Mouse (Mus musculus) spleen, adult 2 months (tissue): ENCODE data around the gene Agfg1. TPM values are rescaled to one million over a fixed set of nuclear protein-coding genes. Genes with fewer than 3 reads are reported as not detected.
"Not testable (repeated sequence)": the region's sequence is repeated elsewhere in the genome, so short reads cannot be mapped to it uniquely, and the experiment has no call there.

Experiments used
- DNase-seq, 2 experiments: peaks; one replicate each; pipeline versions ENCODE4 v3.0.0 to v3.0.0-alpha.2; 2012 to 2021; ENCODE audit warnings: low spot score in 2 of 2, low read depth in 1 of 2
- H3K27ac ChIP-seq: fragments of 200-500 bp; 2 replicates; pipeline ENCODE4 v1.5.1; 2012; ENCODE audit warnings: low read length, inconsistent platforms; ENCODE audit not compliant: insufficient read depth
- H3K27me3 ChIP-seq: fragments of 200-500 bp; 2 replicates; pipeline ENCODE4 v1.6.1; 2012; ENCODE audit warnings: mild to moderate bottlenecking, moderate library complexity, low read length, inconsistent platforms; ENCODE audit not compliant: control insufficient read depth, insufficient read depth
- H3K36me3 ChIP-seq: fragments of 200-500 bp; 2 replicates; pipeline ENCODE4 v1.6.1; 2012; ENCODE audit warnings: mild to moderate bottlenecking, low read length, inconsistent platforms; ENCODE audit not compliant: control insufficient read depth, insufficient read depth
- H3K4me1 ChIP-seq: fragments of 200-500 bp; 2 replicates; pipeline ENCODE4 v1.6.1; 2011; ENCODE audit warnings: inconsistent platforms; ENCODE audit not compliant: control insufficient read depth, insufficient read depth, insufficient read length
- H3K4me3 ChIP-seq: fragments of 200-500 bp; 2 replicates; pipeline ENCODE4 v1.5.1; 2011; ENCODE audit warnings: mild to moderate bottlenecking, inconsistent platforms; ENCODE audit not compliant: insufficient read depth, insufficient read length; ENCODE audit errors: extremely low read depth
- CTCF ChIP-seq: fragments of 200-500 bp; IDR thresholded peaks from 2 replicates; pipeline ENCODE4 v1.5.1; 2011; ENCODE audit warnings: mild to moderate bottlenecking, inconsistent platforms; ENCODE audit not compliant: insufficient read depth, insufficient read length, insufficient replicate concordance; ENCODE audit errors: extremely low read depth
- POLR2A ChIP-seq: fragments of 200-500 bp; IDR thresholded peaks from 2 replicates; pipeline ENCODE4 v1.6.1; 2011; ENCODE audit warnings: low read depth, low read length, inconsistent platforms
- WGBS: fragments of 180-500 bp; shearing (Covaris S2); methylation state at CpG from one replicate; pipeline ENCODE4 v1.1.7; 2018; 5-methylcytosine and 5-hydroxymethylcytosine counted together
- polyA plus RNA-seq: library from polyadenylated mRNA; depleted of rRNA; stranded (reverse); fragments of >200 nt; gene quantifications from 2 replicates; pipeline ENCODE4 v1.2.3, GENCODE M21; 2012; rRNA removed

Agfg1 gene
- polyA plus RNA-seq, 1 experiment, result 32.2 TPM

GRCm38 (mm10) chr1:82938666-82939065 is 99.4 kb downstream of the Agfg1 start:
- Histone ChIP-seq H3K4me1 (no peaks in the 10 kb centered on the region), H3K27me3 (no peaks in the 10 kb centered on the region), H3K4me3 (no peak overlapping the region), H3K36me3 (no peaks in the 10 kb centered on the region), H3K27ac (no peak overlapping the region)
- DNase-seq, result no peak
- WGBS, result 93% methylated on average over 5 of the region's 5 CpGs
- no peak for TF ChIP-seq CTCF
- TF ChIP-seq POLR2A, result no peak

- H3K4me1 ChIP-seq, DNase-seq, H3K27ac ChIP-seq, H3K4me3 ChIP-seq, H3K36me3 ChIP-seq, H3K27me3 ChIP-seq: not testable (repeated sequence)
- WGBS, result 90% methylated on average over 2 of the region's 2 CpGs
Observed at GRCm38 (mm10) chr1:82942505-82942904, 103.2 kb downstream of the Agfg1 start.

GRCm38 (mm10) chr1:82943295-82943694 is 104.0 kb downstream of the Agfg1 start, which contains the start of gene A030003K21Rik:
A030003K21Rik (minus strand) TSS chr1:82943388.
- H3K27ac ChIP-seq, result not testable (repeated sequence)

GRCm38 (mm10) chr1:82946029-82946428 is 106.7 kb downstream of the Agfg1 start:
- not testable (repeated sequence) for H3K4me1 ChIP-seq, H3K27ac ChIP-seq, H3K27me3 ChIP-seq, DNase-seq, H3K4me3 ChIP-seq, H3K36me3 ChIP-seq
- 94% methylated on average over 2 of the region's 2 CpGs for WGBS

More at GRCm38 (mm10) chr1:82943295-82943694, 104.0 kb downstream of the Agfg1 start, which contains the start of gene A030003K21Rik:
- H3K4me1 ChIP-seq, H3K36me3 ChIP-seq, H3K27me3 ChIP-seq, H3K4me3 ChIP-seq, DNase-seq: not testable (repeated sequence)
- no CpG with 5 or more reads among the region's 6 CpGs for WGBS

DNA sequence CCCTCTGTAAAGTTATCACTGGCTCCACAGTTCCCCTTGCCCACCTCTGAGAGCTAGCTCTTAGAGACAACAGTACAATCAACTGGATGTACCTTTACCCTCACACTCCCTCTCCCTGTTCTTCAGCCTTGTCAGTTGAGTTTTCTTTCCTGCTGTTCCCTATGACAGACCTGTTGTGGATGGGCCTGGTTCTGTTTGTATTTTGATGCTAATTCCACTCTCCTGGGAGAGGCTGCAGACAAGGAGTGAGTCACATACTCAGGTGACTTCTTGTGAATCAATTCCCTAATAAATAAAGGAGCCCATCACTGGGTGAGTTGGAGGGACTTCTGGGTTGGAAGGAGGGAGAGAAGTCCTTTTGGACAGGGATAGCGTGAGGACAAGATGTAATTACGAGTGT is 109.3 kb downstream of the Agfg1 start:
- Histone ChIP-seq H3K4me3 (no peak overlapping the region), H3K4me1 (no peaks in the 10 kb centered on the region), H3K36me3 (no peaks in the 10 kb centered on the region), H3K27me3 (no peaks in the 10 kb centered on the region), H3K27ac (no peak overlapping the region)
- 87% methylated on average over 2 of the region's 2 CpGs for WGBS
- no peak for TF ChIP-seq CTCF
- no peak for TF ChIP-seq POLR2A
- no peak for DNase-seq

Other genes with a start within 250 kb of the Agfg1 start
- gene Mff, start 114.6 kb upstream of the Agfg1 start, polyA plus RNA-seq, result 31.6 and 34.8 TPM in 2 replicates
- not detected in 2 replicates for gene Tm4sf20, start 71.0 kb upstream of the Agfg1 start, polyA plus RNA-seq
- gene Gm47791, start 68.2 kb upstream of the Agfg1 start, polyA plus RNA-seq, result not detected in 2 replicates
- gene A030005L19Rik, start 73.8 kb downstream of the Agfg1 start, polyA plus RNA-seq, result 1.2 and 1.4 TPM in 2 replicates
- not detected in 2 replicates for gene A030014E15Rik, start 85.4 kb downstream of the Agfg1 start, polyA plus RNA-seq
- not detected in 2 replicates for gene Gm6217, start 91.9 kb downstream of the Agfg1 start, polyA plus RNA-seq
- gene A030003K21Rik, start 103.9 kb downstream of the Agfg1 start, polyA plus RNA-seq, result not detected in 2 replicates
- not detected in 2 replicates for gene Gm7544, start 116.5 kb downstream of the Agfg1 start, polyA plus RNA-seq
- gene Gm47955, start 120.8 kb downstream of the Agfg1 start, polyA plus RNA-seq, result not detected in 2 replicates
- not detected in 2 replicates for gene Gm47959, start 161.1 kb downstream of the Agfg1 start, polyA plus RNA-seq
- 0.13 and 0.21 TPM in 2 replicates for gene Slc19a3, start 199.0 kb downstream of the Agfg1 start, polyA plus RNA-seq
- gene Krtap28-10, start 203.0 kb downstream of the Agfg1 start, polyA plus RNA-seq, result not detected in 2 replicates
- not detected in 2 replicates for gene Gm47969, start 205.4 kb downstream of the Agfg1 start, polyA plus RNA-seq
- gene A030005K14Rik, start 219.9 kb downstream of the Agfg1 start, polyA plus RNA-seq, result not detected in 2 replicates
- gene Krtap28-13, start 221.4 kb downstream of the Agfg1 start, polyA plus RNA-seq, result not detected in 2 replicates